Mouse (Mus musculus) testis, adult 2 months (tissue): Measurements from ENCODE around the gene Pde4d.

Experiments used
- CTCF ChIP-seq: fragments of 200-500 bp; IDR thresholded peaks from 2 replicates; pipeline ENCODE4 v1.5.1; 2012; ENCODE audit warnings: low read depth, mild to moderate bottlenecking, inconsistent platforms, low read length, moderate library complexity; ENCODE audit not compliant: control insufficient read depth, insufficient read depth, insufficient replicate concordance
- POLR2A ChIP-seq: fragments of 200-500 bp; IDR thresholded peaks from 2 replicates; pipeline ENCODE4 v1.6.1; 2012; ENCODE audit warnings: low read depth, mild to moderate bottlenecking, inconsistent platforms, low read length, moderate library complexity; ENCODE audit not compliant: control insufficient read depth

GRCm38 (mm10) chr13:108524548-108524947 lies 74.8 kb downstream of the Pde4d start:
- no peak for TF ChIP-seq CTCF
- no peak for TF ChIP-seq POLR2A
